Mouse (Mus musculus): Measurements from ENCODE around the gene Limk2.

GRCm38 (mm10) chr11:3341476-3341875 is 67.5 kb downstream of the Limk2 start:
- TF ChIP-seq CTCF (IDR thresholded peaks at IDR 0.05; ENCODE audit: extremely low read depth, insufficient read length, insufficient replicate concordance, low read depth, low read length) (no peak), POLR2A (IDR thresholded peaks at IDR 0.05; ENCODE audit: low read depth, low read length) (no peak)
